ENCODE assay signal across 8 mouse cellular contexts in genomic region chr1:72582947-72583731, GRCm38 (mm10). TPM values are rescaled to one million over a fixed set of nuclear protein-coding genes. Genes with fewer than 3 reads are reported as not detected.
A peak's percentile ranks its signal among the peaks of the same experiment; 100 is the strongest.
DNase-seq lines count a peak whose midpoint lies in the region; ATAC-seq lines count a peak whose summit lies in the region.

Gene Smarcal1, plus strand, starts transcription at chr1:72583251.

- peaks cover 4% of the 10 kb centered on the region; the same call in 1 of the 2 replicates for H3K4me1 ChIP-seq in brown adipose tissue, adult 24 weeks (ENCODE audit: control insufficient read depth, insufficient read depth, insufficient read length, low read length)
- peaks cover 15% of the 10 kb centered on the region for H3K4me1 ChIP-seq in heart, embryonic 13.5 days
- H3K4me1 ChIP-seq in liver, embryonic 12.5 days: peaks cover 15% of the 10 kb centered on the region
- peaks cover 3% of the 10 kb centered on the region; the same call in 1 of the 2 replicates for H3K4me1 ChIP-seq in stomach, embryonic 15.5 days

- no peaks in the 10 kb centered on the region for H3K9me3 ChIP-seq in heart, embryonic 13.5 days
- H3K9me3 ChIP-seq in liver, embryonic 12.5 days (replicated peaks): no peaks in the 10 kb centered on the region
- H3K9me3 ChIP-seq in stomach, embryonic 15.5 days: no peaks in the 10 kb centered on the region

- peaks cover 26% of the 10 kb centered on the region for H3K36me3 ChIP-seq in heart, embryonic 13.5 days
- peaks cover 27% of the 10 kb centered on the region for H3K36me3 ChIP-seq in liver, embryonic 12.5 days
- peaks cover 12% of the 10 kb centered on the region; the same call in 1 of the 2 replicates for H3K36me3 ChIP-seq in stomach, embryonic 15.5 days

- peak; percentile 96 for ATAC-seq in heart, embryonic 13.5 days (ENCODE audit: extremely low read depth, insufficient number of reproducible peaks, low FRiP score, low TSS enrichment)
- peak; percentile 100 for ATAC-seq in liver, embryonic 12.5 days
- peak; percentile 100 for ATAC-seq in stomach, embryonic 15.5 days (ENCODE audit: insufficient read depth, low FRiP score, low read depth)

- H3K9ac ChIP-seq in heart, embryonic 13.5 days: peak within 1 kb of the TSS; percentile 81
- H3K9ac ChIP-seq in liver, embryonic 12.5 days: peak within 1 kb of the TSS; percentile 73
- H3K9ac ChIP-seq in stomach, embryonic 15.5 days: peak within 1 kb of the TSS; percentile 23; the same call in 1 of the 2 replicates

- peaks cover 20% of the 10 kb centered on the region for H3K27me3 ChIP-seq in heart, embryonic 13.5 days (replicated peaks)
- peaks cover 12% of the 10 kb centered on the region for H3K27me3 ChIP-seq in liver, embryonic 12.5 days (replicated peaks)
- H3K27me3 ChIP-seq in stomach, embryonic 15.5 days (replicated peaks): no peaks in the 10 kb centered on the region

- H3K27ac ChIP-seq in brown adipose tissue, adult 24 weeks (replicated peaks; ENCODE audit: low read depth, low read length): peak within 1 kb of the TSS; percentile 84
- H3K27ac ChIP-seq in heart, embryonic 13.5 days (replicated peaks): peak within 1 kb of the TSS; percentile 81
- H3K27ac ChIP-seq in liver, embryonic 12.5 days: peak within 1 kb of the TSS; percentile 72
- H3K27ac ChIP-seq in stomach, embryonic 15.5 days: peak within 1 kb of the TSS; percentile 84

- 0% methylated on average over 25 of the region's 25 CpGs for whole genome bisulfite sequencing in heart, embryonic 13.5 days
- WGBS in liver, embryonic 12.5 days (ENCODE audit: insufficient replicate concordance): under 1% methylated on average over 25 of the region's 25 CpGs
- under 1% methylated on average over 25 of the region's 25 CpGs for WGBS in stomach, embryonic 15.5 days

- H3K4me2 ChIP-seq in heart, embryonic 13.5 days: peak within 1 kb of the TSS; percentile 79
- H3K4me2 ChIP-seq in liver, embryonic 12.5 days: peak within 1 kb of the TSS; percentile 80
- peak within 1 kb of the TSS; percentile 58 for H3K4me2 ChIP-seq in stomach, embryonic 15.5 days

- DNase-seq in CD4-positive, CD25-positive, alpha-beta regulatory T cell, adult 2 months (ENCODE audit: low read depth, low spot score): peak; percentile 96
- DNase-seq in fat pad, adult 2 months (ENCODE audit: extremely low read depth, low read depth, low spot score): peak; percentile 81
- peak; percentile 94 for DNase-seq in kidney, postnatal 10 days
- DNase-seq in natural killer cell, adult 2 months (ENCODE audit: low spot score in 2 of 2): peak; percentile 94 to 95

- peak within 1 kb of the TSS; percentile 73 for H3K4me3 ChIP-seq in brown adipose tissue, adult 24 weeks (ENCODE audit: insufficient read depth, low read depth, low read length)
- peak within 1 kb of the TSS; percentile 66 for H3K4me3 ChIP-seq in heart, embryonic 13.5 days
- H3K4me3 ChIP-seq in liver, embryonic 12.5 days: peak within 1 kb of the TSS; percentile 82
- H3K4me3 ChIP-seq in stomach, embryonic 15.5 days (replicated peaks): peak within 1 kb of the TSS; percentile 59

RNA-seq across cellular contexts. Expression of gene Smarcal1, which starts in this region (rescaled TPM):
- polyA plus RNA-seq in brown adipose tissue, adult 24 weeks (2012; ENCODE audit: insufficient read depth, insufficient read length, missing spikeins): 11.8 and 13.9 TPM in 2 replicates
- polyA plus RNA-seq in heart, embryonic 13.5 days (2015; fragmentation: Nextera tagmentation; extraction: Ambion mirVana): 13.9 and 15.0 TPM in 2 replicates
- 12.0 and 13.9 TPM in 2 replicates for polyA plus RNA-seq in liver, embryonic 12.5 days (2016; fragmentation: Nextera tagmentation; extraction: Ambion mirVana)
- polyA plus RNA-seq in stomach, embryonic 15.5 days (2015; fragmentation: Nextera tagmentation; extraction: Ambion mirVana): 18.2 and 20.8 TPM in 2 replicates

Comparison
In these comparisons a context has a peak if more than half of its experiments do, and no peak if none do; other contexts are left out.
1. Peak in every context shown above with its lines: DNase-seq, ATAC-seq, H3K4me3 ChIP-seq and H3K27ac ChIP-seq.
2. H3K9ac ChIP-seq: peak in every context shown above with its lines; median percentile 81 in heart, embryonic 13.5 days; 73 in liver, embryonic 12.5 days; 23 in stomach, embryonic 15.5 days.